Mouse (Mus musculus) heart, postnatal 0 days (tissue): Measurements from ENCODE around the gene Rab40b.

Experiments
- CTCF ChIP-seq: IDR thresholded peaks from 2 replicates; pipeline ENCODE4 v1.5.1; 2016; ENCODE audit warnings: antibody characterized with exemption, control low read depth, low read depth
- EP300 ChIP-seq: IDR thresholded peaks from 2 replicates; pipeline ENCODE4 v1.6.1; 2016; ENCODE audit warnings: antibody characterized with exemption, low read depth

GRCm38 (mm10) chr11:121420379-121420778, 32.3 kb upstream of the Rab40b start:
- TF ChIP-seq CTCF (no peak), EP300 (no peak)
